Mouse (Mus musculus): Measurements from ENCODE around the gene Xkr8. TPM values are rescaled to one million over a fixed set of nuclear protein-coding genes. Genes with fewer than 3 reads are reported as not detected.
"Not testable (repeated sequence)": the region's sequence is repeated elsewhere in the genome, so short reads cannot be mapped to it uniquely, and the experiment has no call there.

The Xkr8 gene
- 4.3 and 5.0 TPM in 2 replicates for polyA plus RNA-seq (2016; fragmentation: Nextera tagmentation; extraction: Ambion mirVana)

GRCm38 (mm10) chr4:132732148-132732684 is at the start of gene Xkr8:
TSS of gene Xkr8 (minus strand) at chr4:132732546.
- H3K27ac ChIP-seq, result no peak within 1 kb of the TSS

GRCm38 (mm10) chr4:132780288-132780687 is 47.9 kb upstream of the Xkr8 start:
- H3K27me3 ChIP-seq, result no peaks in the 10 kb centered on the region
- no peak overlapping the region for H3K4me2 ChIP-seq
- peaks cover 44% of the 10 kb centered on the region for H3K36me3 ChIP-seq
- no peaks in the 10 kb centered on the region for H3K9me3 ChIP-seq
- H3K4me3 ChIP-seq (replicated peaks), result no peak overlapping the region
- WGBS, result 84% methylated on average over 4 of the region's 4 CpGs
- no peak overlapping the region for H3K27ac ChIP-seq
- no peak for ATAC-seq (ENCODE audit: insufficient number of reproducible peaks, insufficient read depth, low FRiP score, low TSS enrichment, low read depth)
- H3K4me1 ChIP-seq (replicated peaks), result no peaks in the 10 kb centered on the region
- H3K9ac ChIP-seq (replicated peaks), result no peak overlapping the region

More at GRCm38 (mm10) chr4:132732148-132732684, at the start of gene Xkr8:
- no peaks in the 10 kb centered on the region for H3K9me3 ChIP-seq
- WGBS, result 2% methylated on average over 34 of the region's 34 CpGs
- peak within 1 kb of the TSS; percentile 65 for H3K9ac ChIP-seq (replicated peaks)
- ATAC-seq (ENCODE audit: insufficient number of reproducible peaks, insufficient read depth, low FRiP score, low TSS enrichment, low read depth), result peak; percentile 88
- H3K4me2 ChIP-seq, result peak within 1 kb of the TSS; percentile 84
- H3K4me1 ChIP-seq (replicated peaks), result peaks cover 10% of the 10 kb centered on the region
- H3K4me3 ChIP-seq (replicated peaks), result peak within 1 kb of the TSS; percentile 58
- H3K27me3 ChIP-seq, result no peaks in the 10 kb centered on the region
- peaks cover 11% of the 10 kb centered on the region for H3K36me3 ChIP-seq

DNA sequence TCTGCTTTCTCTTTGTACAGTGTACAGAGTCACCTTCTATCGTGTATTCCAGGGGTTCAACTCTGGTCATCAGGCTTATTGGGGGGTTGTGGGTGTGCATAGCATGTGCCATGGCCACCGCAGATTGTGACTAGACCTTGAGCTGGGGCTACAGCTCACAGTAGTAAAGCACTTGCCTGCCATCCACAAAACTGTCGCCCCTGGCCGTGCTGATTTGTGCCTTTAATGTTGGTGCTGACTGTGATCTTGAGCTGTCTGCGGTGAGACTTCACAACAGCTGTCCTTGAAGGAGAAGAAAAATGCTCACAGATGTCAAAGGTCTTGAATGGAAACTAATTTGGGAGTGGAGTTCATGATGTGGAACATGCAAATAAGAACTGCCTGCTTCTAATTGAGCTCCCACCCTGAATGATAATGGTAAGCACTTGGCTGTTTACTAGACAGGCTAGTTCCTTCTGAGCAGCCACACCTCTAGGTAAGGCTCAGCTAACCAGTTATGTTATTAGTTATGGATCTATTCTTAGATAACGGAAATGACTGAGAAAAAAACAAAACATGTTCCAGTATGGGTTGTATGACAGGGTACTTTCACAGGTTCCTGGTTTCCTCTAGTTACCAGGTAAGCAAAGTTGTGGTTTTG is 46.3 kb upstream of the Xkr8 start:
- Histone ChIP-seq H3K9me3 (no peaks in the 10 kb centered on the region), H3K27ac (no peak overlapping the region), H3K4me3 (replicated peaks) (no peak overlapping the region), H3K9ac (replicated peaks) (no peak overlapping the region), H3K4me1 (replicated peaks) (no peaks in the 10 kb centered on the region), H3K27me3 (no peaks in the 10 kb centered on the region), H3K36me3 (peaks cover 60% of the 10 kb centered on the region), H3K4me2 (no peak overlapping the region)
- 84% methylated on average over 6 of the region's 6 CpGs for WGBS
- no peak for ATAC-seq (ENCODE audit: insufficient number of reproducible peaks, insufficient read depth, low FRiP score, low TSS enrichment, low read depth)

DNA sequence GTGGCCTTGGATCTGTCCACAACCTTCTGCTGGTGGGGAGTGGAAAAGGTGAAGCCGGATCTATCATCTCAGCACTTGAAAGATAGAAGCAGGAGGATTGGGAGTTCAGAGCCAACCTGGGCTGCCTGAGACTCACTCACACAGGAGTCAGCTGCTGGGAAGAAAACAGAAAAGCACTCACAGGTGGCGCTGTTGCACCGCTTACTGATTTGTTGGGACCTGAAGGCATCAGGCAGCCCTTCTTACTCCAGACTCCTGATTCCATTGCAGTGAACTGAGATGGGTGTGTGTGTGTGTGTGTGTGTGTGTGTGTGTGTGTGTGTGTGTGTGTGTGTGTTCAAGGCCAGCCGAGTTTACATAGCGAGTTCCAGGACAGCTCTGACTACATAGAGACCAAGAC is 44.4 kb upstream of the Xkr8 start:
- H3K36me3 ChIP-seq, result peaks cover 79% of the 10 kb centered on the region
- ATAC-seq (ENCODE audit: insufficient number of reproducible peaks, insufficient read depth, low FRiP score, low TSS enrichment, low read depth), result no peak
- no peaks in the 10 kb centered on the region for H3K9me3 ChIP-seq
- H3K4me1 ChIP-seq (replicated peaks), result no peaks in the 10 kb centered on the region
- no peak overlapping the region for H3K27ac ChIP-seq
- no peaks in the 10 kb centered on the region for H3K27me3 ChIP-seq
- 90% methylated on average over 5 of the region's 5 CpGs for WGBS
- no peak overlapping the region for H3K4me2 ChIP-seq
- H3K4me3 ChIP-seq (replicated peaks), result no peak overlapping the region
- H3K9ac ChIP-seq (replicated peaks), result no peak overlapping the region

- H3K9ac ChIP-seq (replicated peaks), result no peak overlapping the region
- 87% methylated on average over 3 of the region's 3 CpGs for WGBS
- H3K9me3 ChIP-seq, result no peaks in the 10 kb centered on the region
- no peak overlapping the region for H3K4me2 ChIP-seq
- no peaks in the 10 kb centered on the region for H3K27me3 ChIP-seq
- H3K36me3 ChIP-seq, result peaks cover 97% of the 10 kb centered on the region
- H3K27ac ChIP-seq, result no peak overlapping the region
- no peaks in the 10 kb centered on the region for H3K4me1 ChIP-seq (replicated peaks)
- ATAC-seq (ENCODE audit: insufficient number of reproducible peaks, insufficient read depth, low FRiP score, low TSS enrichment, low read depth), result no peak
- H3K4me3 ChIP-seq (replicated peaks), result no peak overlapping the region
Measured at GRCm38 (mm10) chr4:132774905-132775304, 42.6 kb upstream of the Xkr8 start.

DNA sequence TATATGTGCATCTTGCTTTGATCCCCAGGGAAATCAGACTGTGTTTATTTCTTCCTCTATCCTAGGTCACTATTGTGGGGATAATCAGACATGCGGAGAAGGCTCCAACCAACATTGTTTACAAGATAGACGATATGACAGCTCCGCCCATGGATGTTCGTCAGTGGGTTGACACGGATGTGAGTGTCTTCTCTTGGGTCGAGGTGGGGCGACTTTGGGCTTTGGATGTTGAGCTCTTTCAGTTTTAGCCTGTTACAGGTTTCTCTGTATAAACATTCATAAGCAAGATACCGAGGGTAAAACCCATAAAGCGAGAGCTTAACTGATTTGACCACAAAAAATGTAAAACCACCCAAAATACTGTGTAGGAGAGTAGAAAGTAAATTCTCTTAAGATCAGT is 39.4 kb upstream of the Xkr8 start:
- no peak overlapping the region for H3K27ac ChIP-seq
- no peak for ATAC-seq (ENCODE audit: insufficient number of reproducible peaks, insufficient read depth, low FRiP score, low TSS enrichment, low read depth)
- peaks cover 67% of the 10 kb centered on the region for H3K36me3 ChIP-seq
- H3K9ac ChIP-seq (replicated peaks), result no peak overlapping the region
- peaks cover 9% of the 10 kb centered on the region for H3K4me1 ChIP-seq (replicated peaks)
- H3K9me3 ChIP-seq, result no peaks in the 10 kb centered on the region
- no peaks in the 10 kb centered on the region for H3K27me3 ChIP-seq
- no peak overlapping the region for H3K4me2 ChIP-seq
- no peak overlapping the region for H3K4me3 ChIP-seq (replicated peaks)
- WGBS, result 93% methylated on average over 9 of the region's 9 CpGs

DNA sequence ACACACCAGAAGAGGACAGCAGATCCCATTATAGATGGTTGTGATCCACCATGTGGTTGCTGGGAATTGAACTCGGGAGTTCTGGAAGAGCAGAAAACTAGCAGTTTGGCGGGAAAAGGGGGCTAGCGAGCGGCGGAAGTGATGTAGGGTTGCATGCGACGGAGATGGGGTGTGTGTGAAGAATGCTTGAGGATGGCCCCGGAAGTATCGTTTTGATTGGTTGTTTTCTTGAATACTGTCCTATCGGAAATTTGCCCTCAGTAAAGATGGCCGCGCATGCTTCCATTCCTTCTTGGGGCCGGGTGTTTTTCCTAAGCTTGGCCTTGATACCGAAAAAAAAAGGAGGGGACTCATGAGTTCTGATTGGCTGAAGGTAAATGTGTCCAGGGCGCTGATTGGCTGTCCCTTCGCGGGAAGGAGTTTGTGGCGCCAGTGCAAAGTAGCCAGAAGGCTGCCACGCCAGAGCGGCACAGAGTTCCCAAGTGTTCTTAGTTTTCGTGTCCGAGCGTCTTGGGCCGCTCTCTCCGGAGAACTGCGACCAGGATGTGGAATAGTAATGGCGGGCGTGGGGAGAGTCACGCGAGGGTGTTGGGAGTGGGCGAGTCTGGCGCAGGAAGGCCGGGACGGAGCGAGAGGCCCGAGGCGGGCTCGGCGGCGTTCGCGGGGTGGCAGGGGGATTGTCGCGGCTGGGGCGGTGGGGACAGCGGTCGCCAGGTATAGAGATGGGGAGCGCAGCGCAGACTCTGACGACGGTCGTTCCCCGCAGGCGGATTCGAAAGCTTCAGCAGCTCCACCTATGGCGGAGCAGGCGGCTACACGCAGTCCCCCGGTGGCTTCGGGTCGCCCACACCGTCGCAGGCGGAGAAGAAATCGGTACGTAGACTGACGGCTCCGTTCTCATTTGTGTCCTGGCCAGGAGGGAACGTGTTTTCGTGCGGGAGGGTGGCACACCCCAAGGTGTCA is 35.8 kb upstream of the Xkr8 start, which contains the start of gene Rpa2:
Rpa2 (plus strand) TSS at position 419 of the 963 bp plus-strand sequence.
- H3K27ac ChIP-seq, result peak within 1 kb of the TSS; percentile 84
- peak; percentile 95 for ATAC-seq (ENCODE audit: insufficient number of reproducible peaks, insufficient read depth, low FRiP score, low TSS enrichment, low read depth)

GRCm38 (mm10) chr4:132763125-132763524 is 30.8 kb upstream of the Xkr8 start:
- H3K9me3 ChIP-seq; H3K36me3 ChIP-seq; H3K4me2 ChIP-seq; H3K4me1 ChIP-seq (replicated peaks); H3K9ac ChIP-seq (replicated peaks); ATAC-seq (ENCODE audit: insufficient number of reproducible peaks, insufficient read depth, low FRiP score, low TSS enrichment, low read depth); H3K27ac ChIP-seq; H3K4me3 ChIP-seq (replicated peaks); H3K27me3 ChIP-seq: not testable (repeated sequence)
- WGBS, result 88% methylated on average over 3 of the region's 3 CpGs

More for the DNA sequence above, 35.8 kb upstream of the Xkr8 start, which contains the start of gene Rpa2:
- no peaks in the 10 kb centered on the region for H3K9me3 ChIP-seq
- WGBS, result under 1% methylated on average over 71 of the region's 71 CpGs
- peaks cover 32% of the 10 kb centered on the region for H3K36me3 ChIP-seq
- H3K9ac ChIP-seq (replicated peaks), result peak within 1 kb of the TSS; percentile 83
- H3K27me3 ChIP-seq, result no peaks in the 10 kb centered on the region
- H3K4me3 ChIP-seq (replicated peaks), result peak within 1 kb of the TSS; percentile 89
- peaks cover 9% of the 10 kb centered on the region for H3K4me1 ChIP-seq (replicated peaks)
- H3K4me2 ChIP-seq, result peak within 1 kb of the TSS; percentile 80

GRCm38 (mm10) chr4:132762602-132763001 is 30.3 kb upstream of the Xkr8 start:
- Histone ChIP-seq H3K4me3 (replicated peaks) (no peak overlapping the region), H3K9me3 (no peaks in the 10 kb centered on the region), H3K9ac (replicated peaks) (no peak overlapping the region), H3K4me2 (no peak overlapping the region), H3K4me1 (replicated peaks) (no peaks in the 10 kb centered on the region), H3K36me3 (no peaks in the 10 kb centered on the region), H3K27ac (no peak overlapping the region), H3K27me3 (peaks cover 7% of the 10 kb centered on the region; the same call in 1 of the 2 replicates)
- 72% methylated on average over 6 of the region's 6 CpGs for WGBS
- no peak for ATAC-seq (ENCODE audit: insufficient number of reproducible peaks, insufficient read depth, low FRiP score, low TSS enrichment, low read depth)

GRCm38 (mm10) chr4:132760296-132760695 is 27.9 kb upstream of the Xkr8 start:
- Histone ChIP-seq H3K36me3 (no peaks in the 10 kb centered on the region), H3K27me3 (peaks cover 15% of the 10 kb centered on the region; the same call in 1 of the 2 replicates), H3K9me3 (no peaks in the 10 kb centered on the region), H3K4me2 (no peak overlapping the region), H3K4me1 (replicated peaks) (no peaks in the 10 kb centered on the region), H3K27ac (no peak overlapping the region), H3K9ac (replicated peaks) (no peak overlapping the region), H3K4me3 (replicated peaks) (no peak overlapping the region)
- ATAC-seq (ENCODE audit: insufficient number of reproducible peaks, insufficient read depth, low FRiP score, low TSS enrichment, low read depth), result no peak
- 74% methylated on average over 3 of the region's 3 CpGs for WGBS

All from limb, embryonic 12.5 days (tissue).